Mouse (Mus musculus): ENCODE measurements around the gene Nsmce1.

GRCm38 (mm10) chr7:125421911-125422310, 69.5 kb downstream of the Nsmce1 start:
- TF ChIP-seq EP300 (IDR thresholded peaks at IDR 0.05; ENCODE audit: insufficient read depth, low read depth, low read length) (no peak), POLR2A (IDR thresholded peaks at IDR 0.05; ENCODE audit: insufficient read depth, low read length) (no peak), CTCF (IDR thresholded peaks at IDR 0.05; ENCODE audit: low read depth, low read length) (no peak)

All from ES-Bruce4 (cell line).